Mouse (Mus musculus): ENCODE data around the gene Leng8.

Leng8 gene

GRCm38 (mm10) chr7:4126992-4127785 lies 9.7 kb upstream of the Leng8 start:
- no peak for DNase-seq (ENCODE audit: low spot score in 2 of 2)

GRCm38 (mm10) chr7:4127894-4128293 lies 8.9 kb upstream of the Leng8 start:
- DNase-seq (ENCODE audit: low spot score in 2 of 2) = no peak

GRCm38 (mm10) chr7:4128860-4129259 lies 8.0 kb upstream of the Leng8 start:
- no peak for DNase-seq (ENCODE audit: low spot score in 2 of 2)

GRCm38 (mm10) chr7:4130686-4131452 lies 6.0 kb upstream of the Leng8 start:
- peak; percentile 65 to 73 for DNase-seq (ENCODE audit: low spot score in 2 of 2)

- DNase-seq (ENCODE audit: low spot score in 2 of 2) = no peak
These were observed 4.9 kb upstream of the Leng8 start for GRCm38 (mm10) chr7:4131964-4132363.

GRCm38 (mm10) chr7:4132581-4132980 lies 4.3 kb upstream of the Leng8 start:
- no peak for DNase-seq (ENCODE audit: low spot score in 2 of 2)

GRCm38 (mm10) chr7:4132998-4133397 lies 3.8 kb upstream of the Leng8 start:
- DNase-seq (ENCODE audit: low spot score in 2 of 2) = no peak

GRCm38 (mm10) chr7:4134911-4135310 lies 1.9 kb upstream of the Leng8 start:
- DNase-seq (ENCODE audit: low spot score in 2 of 2) = no peak

- DNase-seq (ENCODE audit: low spot score in 2 of 2) = no peak
These were observed 452 bp upstream of the Leng8 start for GRCm38 (mm10) chr7:4136404-4136770.

GRCm38 (mm10) chr7:4137746-4138145 lies 907 bp downstream of the Leng8 start:
- DNase-seq (ENCODE audit: low spot score in 2 of 2) = no peak

GRCm38 (mm10) chr7:4138181-4138580 lies 1.3 kb downstream of the Leng8 start:
- DNase-seq (ENCODE audit: low spot score in 2 of 2) = no peak

GRCm38 (mm10) chr7:4138671-4139070 lies 1.8 kb downstream of the Leng8 start:
- no peak for DNase-seq (ENCODE audit: low spot score in 2 of 2)

- no peak for DNase-seq (ENCODE audit: low spot score in 2 of 2)
These were observed 2.6 kb downstream of the Leng8 start for GRCm38 (mm10) chr7:4139391-4139790.

- no peak for DNase-seq (ENCODE audit: low spot score in 2 of 2)
These were observed 4.9 kb downstream of the Leng8 start for GRCm38 (mm10) chr7:4141648-4142325.

- no peak for DNase-seq (ENCODE audit: low spot score in 2 of 2)
These were observed 6.1 kb downstream of the Leng8 start for GRCm38 (mm10) chr7:4142796-4143445.

GRCm38 (mm10) chr7:4143506-4143905 lies 6.7 kb downstream of the Leng8 start:
- DNase-seq (ENCODE audit: low spot score in 2 of 2) = no peak

- no peak for DNase-seq (ENCODE audit: low spot score in 2 of 2)
These were observed 7.2 kb downstream of the Leng8 start for GRCm38 (mm10) chr7:4144046-4144445.

- DNase-seq (ENCODE audit: low spot score in 2 of 2) = no peak
These were observed 8.1 kb downstream of the Leng8 start for GRCm38 (mm10) chr7:4144766-4145551.

GRCm38 (mm10) chr7:4145552-4146190 lies 8.8 kb downstream of the Leng8 start:
- no peak for DNase-seq (ENCODE audit: low spot score in 2 of 2)

- no peak for DNase-seq (ENCODE audit: low spot score in 2 of 2)
These were observed 9.7 kb downstream of the Leng8 start for GRCm38 (mm10) chr7:4146241-4147180.

Measured in urinary bladder, postnatal 36 days (tissue).